9 mouse cellular contexts compared by ENCODE assay signal in the genomic region with DNA sequence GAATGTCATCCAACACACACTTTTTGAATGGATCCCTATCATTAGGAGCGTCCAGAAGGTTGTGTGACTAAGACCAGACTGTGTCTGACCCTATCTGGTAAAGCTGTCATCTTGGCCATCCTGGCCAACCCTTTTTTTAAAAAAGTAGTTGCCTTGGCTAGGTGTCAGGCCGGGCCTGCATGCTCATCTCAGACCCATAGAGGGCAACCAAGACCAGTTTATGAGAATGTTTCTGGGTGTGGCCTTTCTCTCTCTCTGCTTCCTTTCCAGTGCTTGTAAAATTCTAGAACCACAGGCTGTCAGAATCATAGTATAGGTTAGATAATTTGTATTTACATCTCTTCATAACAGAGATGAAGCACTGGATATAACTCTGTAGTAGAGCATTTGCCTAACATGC.
A peak's percentile ranks its signal among the peaks of the same experiment; 100 is the strongest.
DNase-seq lines count a peak whose midpoint lies in the region; ATAC-seq and TF ChIP-seq lines count a peak whose summit lies in the region.
"Had no signal": no experiment of that assay in that cellular context is flagged by ENCODE, and none has a peak within 500 bp of the region (broad histone marks: within the 10 kb centered on the region; RNA-seq: fewer than 3 reads in every experiment).

No protein-coding gene starts in this region.

- TF ChIP-seq CTCF in stomach, postnatal 0 days (IDR thresholded peaks at IDR 0.05; ENCODE audit: low read depth) = peak; percentile 75

- no peak for ATAC-seq in intestine, embryonic 14.5 days (replicated peaks; ENCODE audit: low FRiP score, low TSS enrichment, low read depth)
- no peak for ATAC-seq in intestine, embryonic 15.5 days
- 0 out of 2 replicates have a peak, but pooled peaks have one; percentile 51 for ATAC-seq in stomach, postnatal 0 days (ENCODE audit: low FRiP score, low TSS enrichment)

- no peaks in the 10 kb centered on the region for H3K36me3 ChIP-seq in intestine, embryonic 14.5 days (ENCODE audit: control insufficient read depth, insufficient read depth, low read length)
- no peaks in the 10 kb centered on the region for H3K36me3 ChIP-seq in intestine, embryonic 15.5 days
- no peaks in the 10 kb centered on the region for H3K36me3 ChIP-seq in heart, embryonic 10.5 days
- H3K36me3 ChIP-seq in stomach, postnatal 0 days (ENCODE audit: control insufficient read depth, insufficient read depth, low read length) = no peaks in the 10 kb centered on the region
- H3K36me3 ChIP-seq: lung, embryonic 15.5 days had no signal

- 27% methylated on average over 2 of the region's 2 CpGs for WGBS in intestine, embryonic 14.5 days
- 30% methylated on average over 2 of the region's 2 CpGs for WGBS in intestine, embryonic 15.5 days
- 31% methylated on average over 2 of the region's 2 CpGs for WGBS in heart, embryonic 10.5 days
- 43% methylated on average over 2 of the region's 2 CpGs for WGBS in stomach, postnatal 0 days

- peak; percentile 62 for DNase-seq in intestine, embryonic 14.5 days (ENCODE audit: low spot score)
- DNase-seq in adipocyte (ENCODE audit: low spot score) = peak; percentile 79
- peak; percentile 54 for DNase-seq in embryo, embryonic 10.5 days (ENCODE audit: low spot score)
- peak; percentile 74 for DNase-seq in heart, embryonic 10.5 days (ENCODE audit: low spot score)
- DNase-seq in layer of hippocampus, adult 9-10 months (ENCODE audit: low spot score) = peak; percentile 24
- peak; percentile 11 to 51 for DNase-seq in monocyte, adult 2 months (ENCODE audit: low read depth in 1 of 2, low spot score in 2 of 2)
- peak; percentile 33 for DNase-seq in stomach, postnatal 0 days (ENCODE audit: low spot score)

- no peak overlapping the region for H3K9ac ChIP-seq in intestine, embryonic 14.5 days (ENCODE audit: low read length)
- no peak overlapping the region for H3K9ac ChIP-seq in intestine, embryonic 15.5 days
- H3K9ac ChIP-seq in stomach, postnatal 0 days (ENCODE audit: low read length) = no peak overlapping the region
- H3K9ac ChIP-seq: lung, embryonic 15.5 days had no signal

- H3K9me3 ChIP-seq in intestine, embryonic 14.5 days (ENCODE audit: control insufficient read depth, low read length) = no peaks in the 10 kb centered on the region
- no peaks in the 10 kb centered on the region for H3K9me3 ChIP-seq in intestine, embryonic 15.5 days
- no peaks in the 10 kb centered on the region for H3K9me3 ChIP-seq in heart, embryonic 10.5 days
- no peaks in the 10 kb centered on the region for H3K9me3 ChIP-seq in stomach, postnatal 0 days (ENCODE audit: control insufficient read depth, low read length)
- H3K9me3 ChIP-seq: lung, embryonic 15.5 days had no signal

- no peak for TF ChIP-seq EP300 in stomach, postnatal 0 days (optimal IDR thresholded peaks at IDR 0.05)

- H3K27ac ChIP-seq in intestine, embryonic 14.5 days (ENCODE audit: low read depth) = no peak overlapping the region
- H3K27ac ChIP-seq in intestine, embryonic 15.5 days = no peak overlapping the region
- H3K27ac ChIP-seq in heart, embryonic 10.5 days = no peak overlapping the region
- no peak overlapping the region for H3K27ac ChIP-seq in stomach, postnatal 0 days (replicated peaks)
- H3K27ac ChIP-seq: lung, embryonic 15.5 days had no signal

- no peaks in the 10 kb centered on the region for H3K4me1 ChIP-seq in intestine, embryonic 14.5 days (replicated peaks; ENCODE audit: control insufficient read depth, insufficient read depth, low read length)
- H3K4me1 ChIP-seq in intestine, embryonic 15.5 days (replicated peaks) = no peaks in the 10 kb centered on the region
- no peaks in the 10 kb centered on the region for H3K4me1 ChIP-seq in heart, embryonic 10.5 days
- no peaks in the 10 kb centered on the region for H3K4me1 ChIP-seq in stomach, postnatal 0 days (replicated peaks; ENCODE audit: control insufficient read depth, insufficient read depth)
- H3K4me1 ChIP-seq: lung, embryonic 15.5 days had no signal

- H3K4me3 ChIP-seq in intestine, embryonic 14.5 days (ENCODE audit: low read depth, low read length) = no peak overlapping the region
- H3K4me3 ChIP-seq in intestine, embryonic 15.5 days (replicated peaks) = no peak overlapping the region
- no peak overlapping the region for H3K4me3 ChIP-seq in heart, embryonic 10.5 days
- H3K4me3 ChIP-seq in stomach, postnatal 0 days (ENCODE audit: low read depth, low read length) = no peak overlapping the region
- H3K4me3 ChIP-seq: lung, embryonic 15.5 days had no signal

- H3K4me2 ChIP-seq in intestine, embryonic 14.5 days (ENCODE audit: low read length) = no peak overlapping the region
- no peak overlapping the region for H3K4me2 ChIP-seq in intestine, embryonic 15.5 days (replicated peaks)
- H3K4me2 ChIP-seq in stomach, postnatal 0 days (replicated peaks; ENCODE audit: low read depth) = no peak overlapping the region
- H3K4me2 ChIP-seq: lung, embryonic 15.5 days had no signal

- no peaks in the 10 kb centered on the region for H3K27me3 ChIP-seq in intestine, embryonic 14.5 days (replicated peaks; ENCODE audit: control insufficient read depth, insufficient read depth, low read length)
- no peaks in the 10 kb centered on the region; the same call in 1 of the 2 replicates for H3K27me3 ChIP-seq in intestine, embryonic 15.5 days (replicated peaks)
- no peaks in the 10 kb centered on the region for H3K27me3 ChIP-seq in heart, embryonic 10.5 days (ENCODE audit: insufficient read depth, poor library complexity, severe bottlenecking)
- no peaks in the 10 kb centered on the region for H3K27me3 ChIP-seq in stomach, postnatal 0 days (ENCODE audit: control insufficient read depth, insufficient read depth, low read length)
- H3K27me3 ChIP-seq: lung, embryonic 15.5 days had no signal

Comparison
In these comparisons a context has a peak if more than half of its experiments do, and no peak if none do; other contexts are left out.
1. DNase-seq: peak in every context shown above with its lines; median percentile 79 in adipocyte; 74 in heart, embryonic 10.5 days; 62 in intestine, embryonic 14.5 days; 54 in embryo, embryonic 10.5 days; 33 in stomach, postnatal 0 days; 31 in monocyte, adult 2 months; 24 in layer of hippocampus, adult 9-10 months.